Mouse (Mus musculus) embryonic facial prominence, embryonic 11.5 days (tissue): ENCODE data around the gene Snrpa. TPM values are rescaled to one million over a fixed set of nuclear protein-coding genes. Genes with fewer than 3 reads are reported as not detected.

Experiments
- ATAC-seq: fragments of 200-750 bp; cut with Nextera tagmentation; replicated peaks from 2 replicates; pipeline ENCODE4 v1.8.0; 2017; ENCODE audit warnings: low read depth; ENCODE audit not compliant: insufficient number of reproducible peaks, low FRiP score, low TSS enrichment
- DNase-seq: peaks from one replicate; pipeline ENCODE4 v3.0.0-alpha.2; 2015; ENCODE audit warnings: low spot score
- H3K27ac ChIP-seq: fragments of 300-500 bp; sonication (generic); replicated peaks from 2 replicates; pipeline ENCODE4 v1.5.1; 2014; ENCODE audit warnings: mild to moderate bottlenecking, low read depth, low read length, control low read depth
- H3K27me3 ChIP-seq: fragments of 300-500 bp; sonication (generic); 2 replicates; pipeline ENCODE4 v1.6.1; 2014; ENCODE audit warnings: mild to moderate bottlenecking, low read length, moderate library complexity, mixed read lengths; ENCODE audit not compliant: control insufficient read depth, insufficient read depth
- H3K36me3 ChIP-seq: fragments of 300-500 bp; sonication (generic); replicated peaks from 2 replicates; pipeline ENCODE4 v1.6.1; 2014; ENCODE audit warnings: low read depth, mild to moderate bottlenecking, low read length, moderate library complexity, mixed read lengths; ENCODE audit not compliant: control insufficient read depth, insufficient read depth
- H3K4me1 ChIP-seq: fragments of 300-500 bp; sonication (generic); 2 replicates; pipeline ENCODE4 v1.6.1; 2014; ENCODE audit warnings: low read length, mixed read lengths; ENCODE audit not compliant: control insufficient read depth, insufficient read depth
- H3K4me2 ChIP-seq: fragments of 300-500 bp; sonication (generic); 2 replicates; pipeline ENCODE4 v1.6.1; 2014; ENCODE audit warnings: low read depth, mild to moderate bottlenecking, control low read depth, low read length, moderate library complexity
- H3K4me3 ChIP-seq: fragments of 300-500 bp; sonication (generic); 2 replicates; pipeline ENCODE4 v1.5.1; 2014; ENCODE audit warnings: low read depth, low read length, control low read depth
- H3K9ac ChIP-seq: fragments of 300-500 bp; sonication (generic); replicated peaks from 2 replicates; pipeline ENCODE4 v1.6.1; 2014; ENCODE audit warnings: mild to moderate bottlenecking, control low read depth, low read length
- H3K9me3 ChIP-seq: fragments of 300-500 bp; sonication (generic); replicated peaks from 2 replicates; pipeline ENCODE4 v1.6.1; 2016; ENCODE audit warnings: mild to moderate bottlenecking, low read length, inconsistent platforms, mixed read lengths; ENCODE audit not compliant: control insufficient read depth
- WGBS: fragments of 180-500 bp; shearing (Covaris S2); extraction: QIAGEN DNeasy Blood & Tissue Kit; methylation state at CpG from one replicate; pipeline ENCODE4 v1.1.7; 2014; 5-methylcytosine and 5-hydroxymethylcytosine counted together
- polyA plus RNA-seq: library from polyadenylated mRNA; unstranded; fragments of >200 nt; fragmentation: Nextera tagmentation; extraction: Ambion mirVana; gene quantifications from 2 replicates; pipeline ENCODE4 v1.2.1, GENCODE M21; 2014

Gene Snrpa
- polyA plus RNA-seq, 1 experiment from 2014 or later, result 355 TPM

DNA sequence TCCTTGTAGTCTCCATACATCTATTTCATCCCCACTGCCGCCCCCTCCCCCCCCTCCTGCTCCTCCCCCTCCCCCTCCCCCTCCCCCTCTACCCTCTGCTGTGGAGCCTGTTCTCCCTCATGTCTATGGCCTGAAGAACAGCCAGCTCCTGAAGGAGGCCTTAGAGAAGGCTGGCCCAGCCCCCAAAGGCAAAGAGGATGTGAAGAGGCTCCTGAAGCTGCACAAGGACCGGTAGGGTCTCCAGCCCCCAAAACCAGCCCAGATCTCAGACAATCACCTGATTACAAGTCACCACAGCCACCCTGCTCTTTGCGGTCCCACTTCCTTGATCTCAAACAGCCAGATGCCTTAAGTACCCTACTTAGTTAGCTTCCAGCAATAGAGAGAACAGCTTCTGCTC is 1.1 kb upstream of the Snrpa start:
- WGBS, result 79% methylated on average over 3 of the region's 3 CpGs
- Histone ChIP-seq H3K9ac (no peak overlapping the region), H3K27me3 (no peaks in the 10 kb centered on the region), H3K4me1 (0 out of 2 replicates have a peak, but pooled peaks cover 3% of the 10 kb centered on the region), H3K27ac (no peak overlapping the region), H3K4me2 (no peak overlapping the region), H3K9me3 (no peaks in the 10 kb centered on the region), H3K4me3 (no peak overlapping the region), H3K36me3 (peaks cover 9% of the 10 kb centered on the region)
- no peak for DNase-seq
- ATAC-seq, result no peak

GRCm38 (mm10) chr7:27193731-27194130 is 2.3 kb downstream of the Snrpa start:
- Histone ChIP-seq H3K27ac (no peak overlapping the region), H3K4me2 (no peak overlapping the region; the same call in 1 of the 2 replicates), H3K4me3 (no peak overlapping the region), H3K4me1 (0 out of 2 replicates have a peak, but pooled peaks cover 3% of the 10 kb centered on the region), H3K9ac (no peak overlapping the region), H3K36me3 (peaks cover 32% of the 10 kb centered on the region), H3K27me3 (no peaks in the 10 kb centered on the region), H3K9me3 (no peaks in the 10 kb centered on the region)
- no peak for DNase-seq
- no peak for ATAC-seq
- WGBS, result 82% methylated on average over 4 of the region's 4 CpGs

DNA sequence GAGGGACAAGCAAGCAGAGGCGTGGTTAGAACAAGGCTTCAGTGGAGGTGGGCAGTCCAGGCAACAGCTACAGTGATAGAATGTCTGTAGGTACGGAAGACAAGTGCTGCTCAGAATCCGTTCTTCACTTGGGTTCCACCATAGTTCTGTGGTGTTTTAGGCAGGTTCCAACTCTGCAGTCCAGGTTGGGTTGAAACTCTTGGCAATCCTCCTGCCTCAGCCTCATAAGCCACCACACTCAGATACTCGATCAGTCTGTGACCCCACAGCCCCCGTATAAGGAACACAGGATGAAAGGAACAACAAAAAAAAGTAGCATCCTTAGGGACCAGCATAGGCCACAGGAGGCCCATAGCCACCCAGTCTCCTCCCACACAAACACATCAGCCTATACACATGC is 3.6 kb downstream of the Snrpa start:
- Histone ChIP-seq H3K4me1 (0 out of 2 replicates have a peak, but pooled peaks cover 3% of the 10 kb centered on the region), H3K36me3 (peaks cover 32% of the 10 kb centered on the region)

DNA sequence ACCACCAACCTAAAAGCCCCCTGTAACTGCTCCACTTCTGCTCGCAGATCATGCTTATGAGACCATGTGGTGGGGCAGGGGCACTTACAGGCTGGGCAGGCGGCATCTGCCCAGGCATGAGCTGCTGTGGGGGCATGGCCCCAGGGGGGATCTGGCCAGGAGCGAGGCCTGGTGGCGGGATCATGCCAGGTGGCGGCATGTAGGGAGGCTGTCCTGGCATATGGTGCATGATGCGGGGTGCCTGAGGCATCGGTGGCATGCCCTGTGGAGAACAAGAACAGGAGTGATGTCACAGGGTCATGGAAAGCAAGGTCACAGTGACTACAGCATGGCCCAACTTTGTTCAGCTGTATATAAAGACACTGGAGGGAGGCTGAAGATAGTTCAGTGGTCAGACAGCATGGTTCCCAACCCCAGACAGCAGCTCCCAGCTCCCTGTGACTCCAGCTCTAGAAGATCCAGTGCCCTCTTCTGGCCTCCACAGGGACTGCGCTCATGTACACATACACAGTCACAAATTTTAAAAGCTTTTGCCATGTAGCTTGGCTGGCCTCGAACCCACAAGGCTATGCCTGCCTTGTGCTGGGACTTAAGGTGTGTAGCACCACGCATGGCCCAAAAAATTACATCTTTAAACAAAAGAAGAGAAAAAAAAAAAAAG is 6.7 kb downstream of the Snrpa start:
- H3K4me1 ChIP-seq, result 0 out of 2 replicates have a peak, but pooled peaks cover 3% of the 10 kb centered on the region
- no peaks in the 10 kb centered on the region for H3K27me3 ChIP-seq
- ATAC-seq (no peak), DNase-seq (no peak)
- no peak overlapping the region for H3K9ac ChIP-seq
- H3K36me3 ChIP-seq, result peaks cover 42% of the 10 kb centered on the region
- H3K27ac ChIP-seq, result no peak overlapping the region
- H3K4me3 ChIP-seq, result no peak overlapping the region
- WGBS, result 95% methylated on average over 10 of the region's 10 CpGs
- H3K9me3 ChIP-seq, result no peaks in the 10 kb centered on the region
- H3K4me2 ChIP-seq, result no peak overlapping the region

More for the DNA sequence above, 3.6 kb downstream of the Snrpa start:
- WGBS, result 96% methylated on average over 5 of the region's 5 CpGs
- no peaks in the 10 kb centered on the region for H3K27me3 ChIP-seq
- no peak overlapping the region for H3K4me2 ChIP-seq
- ATAC-seq, result no peak
- H3K9me3 ChIP-seq, result no peaks in the 10 kb centered on the region
- 0 out of 2 replicates have a peak overlapping the region, but pooled peaks have one; percentile 8 for H3K27ac ChIP-seq
- H3K9ac ChIP-seq, result no peak overlapping the region
- no peak for DNase-seq
- H3K4me3 ChIP-seq, result no peak overlapping the region

- H3K9me3 ChIP-seq, result no peaks in the 10 kb centered on the region
- DNase-seq (no peak), ATAC-seq (no peak)
- no peak overlapping the region for H3K4me2 ChIP-seq
- no peak overlapping the region for H3K4me3 ChIP-seq
- H3K9ac ChIP-seq, result no peak overlapping the region
- H3K27ac ChIP-seq, result no peak overlapping the region
- H3K27me3 ChIP-seq, result no peaks in the 10 kb centered on the region
- WGBS, result 90% methylated on average over 5 of the region's 5 CpGs
- peaks cover 21% of the 10 kb centered on the region for H3K36me3 ChIP-seq
- H3K4me1 ChIP-seq, result no peaks in the 10 kb centered on the region
Measured at GRCm38 (mm10) chr7:27185986-27186385, 10.1 kb downstream of the Snrpa start.

DNA sequence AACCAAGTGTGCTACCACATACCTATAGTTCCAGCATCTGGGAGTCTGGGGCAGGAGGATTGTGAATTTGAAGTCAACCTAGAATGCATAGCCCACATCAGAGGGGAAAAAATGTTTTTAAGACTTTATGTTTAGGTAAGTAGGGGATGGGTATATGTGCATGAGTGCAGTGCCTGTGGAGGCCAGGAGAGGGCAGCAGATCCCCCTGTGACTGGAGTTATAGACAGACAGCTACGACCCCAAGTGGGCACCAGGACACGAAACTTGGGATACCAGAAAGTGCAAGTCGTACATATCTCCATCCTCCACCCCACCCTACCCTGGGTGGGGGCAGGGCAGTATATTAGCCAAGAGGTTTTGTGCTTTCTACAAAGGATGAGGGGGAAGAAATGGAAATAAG is 11.1 kb downstream of the Snrpa start:
- Histone ChIP-seq H3K4me2 (no peak overlapping the region), H3K36me3 (peaks cover 18% of the 10 kb centered on the region), H3K4me1 (no peaks in the 10 kb centered on the region), H3K4me3 (no peak overlapping the region), H3K9me3 (no peaks in the 10 kb centered on the region), H3K9ac (no peak overlapping the region), H3K27ac (no peak overlapping the region), H3K27me3 (no peaks in the 10 kb centered on the region)
- ATAC-seq (no peak), DNase-seq (peak; percentile 54)
- 70% methylated on average over 3 of the region's 3 CpGs for WGBS

- no peak for DNase-seq
- H3K4me3 ChIP-seq, result no peak overlapping the region
- H3K27me3 ChIP-seq, result no peaks in the 10 kb centered on the region
- no peak for ATAC-seq
- no peak overlapping the region for H3K27ac ChIP-seq
- peaks cover 11% of the 10 kb centered on the region for H3K36me3 ChIP-seq
- no peak overlapping the region for H3K4me2 ChIP-seq
- no peaks in the 10 kb centered on the region for H3K4me1 ChIP-seq
- WGBS, result 82% methylated on average over 1 of the region's 1 CpGs
- no peak overlapping the region for H3K9ac ChIP-seq
- no peaks in the 10 kb centered on the region for H3K9me3 ChIP-seq
Measured at GRCm38 (mm10) chr7:27182498-27182897, 13.6 kb downstream of the Snrpa start.

DNA sequence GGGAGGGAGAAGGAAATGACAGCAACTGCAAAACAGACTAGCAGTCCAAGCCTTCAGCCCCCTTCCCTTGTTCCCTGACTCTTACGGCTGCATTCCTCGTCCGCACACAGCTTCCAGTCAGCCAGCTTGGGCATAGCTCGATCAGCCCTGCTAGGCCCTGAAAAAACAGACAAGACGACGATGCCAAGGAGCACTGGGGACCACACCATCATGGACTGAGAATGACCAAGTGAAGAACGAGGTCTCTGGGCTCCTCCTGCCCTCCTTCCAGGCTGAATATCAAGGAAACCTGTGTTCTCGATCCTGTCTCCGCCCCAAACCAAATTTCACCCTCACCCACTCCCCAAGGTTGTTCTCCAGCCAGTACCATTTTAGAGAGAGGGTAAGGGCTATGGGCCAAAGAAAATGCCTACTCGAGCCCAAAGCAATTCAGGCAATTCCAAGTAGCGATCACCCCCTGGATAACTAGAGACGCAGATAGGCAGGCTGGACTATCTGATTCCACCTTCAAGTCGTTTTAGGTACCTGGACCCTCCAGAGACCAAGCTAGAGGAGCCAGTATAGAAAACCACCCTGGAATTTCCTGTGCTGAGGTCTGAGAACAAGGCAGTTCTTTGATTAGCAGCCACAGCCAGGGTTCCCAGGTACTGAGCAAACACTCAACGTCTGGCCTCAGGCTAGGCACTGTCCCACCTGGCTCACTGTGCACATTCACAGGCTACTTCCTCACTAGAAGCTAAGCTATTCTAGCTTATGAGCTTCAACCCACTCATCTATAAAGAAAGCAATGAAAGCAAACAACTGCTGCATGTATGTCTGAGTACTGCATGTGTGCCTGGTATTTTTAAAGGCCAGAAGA is 15.0 kb downstream of the Snrpa start, which contains the start of the genes Gm21983 and Mia:
Gene Gm21983, minus strand, starts transcription at position 250 of the 859 bp plus-strand sequence.
Gene Mia, minus strand, starts transcription at position 321 of the 859 bp plus-strand sequence.
- Histone ChIP-seq H3K9ac (no peak within 1 kb of the TSS), H3K4me1 (no peaks in the 10 kb centered on the region), H3K36me3 (peaks cover 11% of the 10 kb centered on the region), H3K27me3 (no peaks in the 10 kb centered on the region), H3K4me3 (no peak within 1 kb of the TSS), H3K27ac (no peak within 1 kb of the TSS), H3K4me2 (no peak within 1 kb of the TSS), H3K9me3 (no peaks in the 10 kb centered on the region)
- no peak for DNase-seq
- no peak for ATAC-seq
- WGBS, result 70% methylated on average over 14 of the region's 14 CpGs
